Mouse (Mus musculus) cerebellum, adult 9-10 months (tissue): Measurements from ENCODE around the gene Cbx3.

ENCODE experiments used
- DNase-seq: peaks from one replicate; pipeline ENCODE4 v3.0.0; 2022

The Cbx3 gene

DNA sequence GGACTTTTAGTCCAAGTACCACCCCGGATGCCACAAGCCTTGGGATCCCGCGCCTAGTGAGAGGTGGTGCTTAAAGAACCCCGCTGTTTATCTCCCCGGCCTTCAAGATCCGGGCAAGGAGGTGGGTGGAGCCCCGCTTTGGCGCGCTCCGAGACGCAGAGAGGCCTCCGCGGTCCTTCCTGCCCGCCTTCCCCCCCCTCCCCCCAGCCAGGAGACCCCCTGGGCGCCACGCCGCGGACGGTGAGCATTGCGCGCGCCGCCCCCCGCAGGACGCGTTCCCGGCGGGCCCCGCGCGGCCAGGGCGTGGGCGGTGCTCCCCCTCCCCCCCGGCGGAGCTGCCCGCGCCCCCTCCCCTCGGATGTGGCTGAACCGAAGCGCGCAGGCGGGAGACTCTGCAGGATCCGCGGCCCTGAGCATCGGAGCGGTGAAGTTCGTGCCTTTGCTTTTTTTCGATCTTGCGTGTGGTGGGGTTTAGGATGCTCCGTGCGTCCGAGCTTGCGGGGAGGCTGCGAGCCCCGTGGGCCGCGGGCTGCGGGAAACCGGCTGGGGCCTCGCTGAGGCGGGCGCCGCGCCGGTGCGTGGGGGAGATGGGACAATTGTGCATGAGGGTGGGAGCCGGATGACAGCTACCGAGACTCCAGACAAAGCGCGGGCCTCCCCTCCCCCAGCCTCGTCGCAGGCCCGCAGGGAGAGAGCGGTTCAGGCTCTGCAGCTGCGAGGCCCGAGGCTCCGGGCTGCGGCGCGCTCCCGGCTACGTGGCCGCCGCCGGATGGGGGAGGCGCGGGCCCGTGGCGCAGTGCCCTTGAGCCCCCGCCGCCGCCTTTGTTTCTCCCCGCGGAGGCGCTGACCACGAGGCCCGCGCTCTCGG lies at the start of gene Cbx3:
Cbx3 (plus strand) TSS at position 50 of the 868 bp plus-strand sequence.
- peak; percentile 83 for DNase-seq

DNA sequence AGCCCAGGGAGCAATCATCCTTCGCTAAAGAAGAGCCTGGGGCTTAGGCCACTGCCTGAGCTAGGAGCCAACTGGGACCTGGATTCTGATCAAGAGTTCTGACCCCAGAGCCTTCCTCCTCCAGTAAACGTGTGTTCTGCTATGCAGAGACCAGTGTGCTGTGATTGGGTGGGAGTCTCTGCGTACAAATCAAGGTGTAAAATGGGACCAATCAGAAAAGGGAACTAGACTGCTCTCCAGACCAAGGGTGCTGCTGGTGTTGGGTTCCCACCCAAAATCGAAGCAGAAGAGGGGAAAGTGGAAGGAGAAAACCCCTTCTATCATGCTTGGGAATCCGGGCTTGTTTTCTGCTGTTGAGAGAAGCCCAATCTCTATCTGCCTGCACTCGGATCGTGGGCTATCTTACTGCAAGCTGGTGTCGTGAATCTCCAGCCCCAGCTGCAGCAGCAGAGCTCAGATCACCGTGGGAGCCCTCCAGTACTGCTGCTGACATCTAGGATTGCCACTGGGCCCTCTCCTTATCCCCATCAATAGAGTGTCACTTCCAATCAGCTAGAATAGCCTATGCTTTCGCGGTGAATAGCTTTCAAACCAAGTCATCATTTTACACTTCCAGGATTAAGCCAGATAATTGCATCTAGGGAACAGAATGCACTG lies 46.6 kb upstream of the Cbx3 start:
- no peak for DNase-seq

DNA sequence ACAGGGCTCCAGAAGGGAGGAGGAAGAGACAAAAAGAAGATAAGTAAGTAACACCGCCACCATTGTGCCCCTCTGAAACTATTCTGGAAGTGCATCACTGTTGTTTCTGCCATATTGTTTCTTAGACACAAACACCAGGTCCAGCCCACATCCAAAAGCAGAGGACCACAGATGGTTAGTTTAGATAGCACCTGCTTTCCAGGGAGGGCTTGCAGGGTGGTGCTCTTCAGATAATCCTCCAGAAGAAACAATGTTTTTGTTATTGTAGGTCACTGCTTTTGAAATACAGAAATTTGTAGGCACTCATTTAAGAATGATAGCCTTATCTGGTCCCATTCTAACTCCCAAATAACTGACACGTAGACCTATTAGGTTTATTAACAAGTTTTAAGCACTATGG lies 45.6 kb upstream of the Cbx3 start:
- no peak for DNase-seq

DNA sequence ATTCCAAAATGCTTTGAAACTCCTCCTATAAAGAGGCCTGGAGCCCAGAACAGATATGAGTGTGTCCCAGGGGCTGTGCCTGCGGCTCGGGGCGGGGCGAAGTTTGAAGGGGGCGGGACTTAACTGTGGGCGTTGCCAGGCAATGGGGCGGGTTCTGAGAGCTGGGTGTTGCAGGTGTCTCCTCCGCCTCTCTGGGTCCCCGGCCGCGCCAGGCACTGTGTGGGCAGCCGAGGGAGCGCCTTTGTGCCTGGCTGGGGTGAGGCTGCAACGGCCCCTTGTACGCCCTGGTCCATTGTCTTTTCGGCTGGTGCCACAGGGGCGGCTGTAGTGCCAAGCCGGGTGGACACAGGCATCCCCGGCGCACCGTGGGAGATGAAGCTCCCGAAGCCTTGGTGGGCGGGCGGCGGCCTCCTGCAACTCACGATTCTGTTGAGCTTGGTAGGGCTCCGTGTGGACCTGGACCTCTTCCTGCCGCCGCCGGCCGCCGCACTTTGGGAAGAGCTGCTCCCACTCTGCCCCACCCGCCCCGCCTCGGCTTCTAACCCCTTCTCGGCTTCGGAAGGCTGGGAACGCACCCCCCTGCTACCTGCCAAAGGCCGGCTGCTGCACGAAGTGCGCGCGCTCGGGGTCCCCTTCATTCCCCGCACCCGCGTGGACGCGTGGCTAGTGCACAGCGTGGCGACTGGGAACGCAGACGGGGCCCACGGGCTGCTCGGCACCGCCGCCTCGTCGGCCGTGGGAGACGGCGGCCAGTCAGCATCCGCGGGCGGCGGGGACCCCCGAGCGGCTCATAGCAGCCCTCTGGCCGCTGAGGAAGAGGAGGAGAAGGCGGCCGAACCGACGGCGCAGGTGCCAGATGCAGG lies 37.4 kb upstream of the Cbx3 start, which contains the start of gene Nfe2l3:
Nfe2l3 (plus strand) TSS at position 136 of the 863 bp plus-strand sequence.
- DNase-seq: no peak

DNA sequence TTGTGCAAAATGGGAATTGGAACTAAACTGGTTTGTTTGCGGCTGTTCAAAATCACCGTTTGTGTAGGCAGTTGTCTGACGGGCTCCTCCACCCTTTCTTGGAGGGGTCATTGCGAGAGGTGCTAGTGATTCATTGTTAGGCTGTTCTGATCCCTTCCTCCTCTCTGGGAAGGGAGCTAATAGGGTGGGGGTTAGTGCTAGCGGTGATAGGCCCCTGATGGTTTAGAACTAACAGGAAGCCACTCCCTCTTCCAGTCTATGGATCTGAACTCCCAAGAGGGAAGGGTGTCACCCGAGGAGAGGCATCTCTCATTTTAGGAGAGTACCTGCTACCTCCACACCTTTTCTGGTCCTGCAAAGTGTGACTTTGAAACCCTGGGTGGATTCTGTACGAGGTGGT lies 35.9 kb upstream of the Cbx3 start:
- DNase-seq: no peak

DNA sequence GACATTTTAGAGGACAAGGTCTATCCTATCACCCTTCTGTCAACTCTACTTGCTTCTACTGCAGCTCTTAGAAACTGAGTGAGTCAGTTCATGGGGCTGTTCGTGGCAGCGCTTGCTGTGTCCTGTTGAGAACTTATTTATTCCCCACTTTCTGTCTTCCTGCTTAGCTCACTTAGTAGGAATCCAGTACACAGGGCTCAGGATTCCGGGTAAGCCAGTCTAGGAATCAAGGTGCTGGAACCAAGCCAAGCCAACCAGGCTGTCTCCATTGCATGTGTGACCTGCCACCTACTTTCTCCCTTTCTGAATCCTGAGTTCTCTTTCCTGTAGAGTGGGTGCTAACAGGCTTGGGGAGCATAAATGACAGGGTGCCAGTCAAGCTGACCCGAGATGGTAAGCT lies 32.5 kb upstream of the Cbx3 start:
- no peak for DNase-seq

DNA sequence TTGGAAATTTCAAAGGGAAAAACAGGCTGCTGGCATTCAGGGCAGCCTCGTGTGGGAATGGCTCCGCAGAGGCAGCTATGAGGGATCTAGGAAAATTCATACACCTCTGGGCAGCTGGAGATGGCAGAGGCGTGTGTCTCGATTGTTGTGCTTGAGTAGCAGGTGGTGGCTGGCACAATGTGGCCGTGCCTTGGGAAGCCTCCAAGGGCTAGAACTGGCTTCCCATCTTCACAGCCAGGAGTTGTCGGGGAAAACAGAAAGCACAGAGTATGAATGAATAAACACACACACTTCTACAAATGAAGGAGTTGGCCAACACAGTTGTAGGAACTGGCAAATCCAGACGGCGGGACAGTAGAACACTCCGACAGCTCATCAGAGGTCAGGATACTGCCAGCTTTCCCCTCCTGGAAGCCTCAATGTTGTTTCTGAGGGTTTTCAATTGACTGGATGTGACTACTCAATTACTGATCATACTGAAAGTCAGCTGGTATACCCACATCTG lies 31.3 kb upstream of the Cbx3 start:
- no peak for DNase-seq

DNA sequence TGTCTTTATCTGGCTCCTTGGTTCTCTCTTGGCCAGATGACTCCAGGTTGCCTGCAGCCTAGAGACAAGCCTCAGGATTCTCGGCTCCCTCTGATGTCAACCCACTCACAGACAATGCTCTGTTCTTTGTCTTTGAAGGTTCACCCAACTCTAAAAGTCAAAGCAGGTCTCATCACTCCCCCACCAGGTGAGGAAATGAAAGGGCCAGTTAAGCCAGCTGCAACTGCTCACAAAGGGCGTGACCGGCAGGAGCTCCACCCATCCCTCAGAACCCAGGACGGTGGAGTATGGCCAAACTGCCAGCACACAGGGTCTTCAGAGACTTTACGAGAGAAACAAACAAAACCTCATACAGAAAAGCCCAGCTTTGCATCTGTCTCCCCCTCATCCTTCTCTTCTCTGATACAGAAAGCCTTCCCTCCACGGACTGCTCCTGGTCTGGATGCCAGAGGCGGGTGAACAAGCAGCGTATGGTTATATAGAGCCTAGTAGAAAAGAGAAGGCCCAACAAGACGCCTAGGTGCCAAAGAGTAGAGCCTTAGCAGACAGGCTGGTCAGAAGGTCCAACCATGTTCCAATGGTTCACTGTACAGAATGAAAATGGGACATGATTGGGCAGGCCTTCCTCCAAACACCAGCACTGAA lies 27.8 kb upstream of the Cbx3 start:
- DNase-seq: no peak

DNA sequence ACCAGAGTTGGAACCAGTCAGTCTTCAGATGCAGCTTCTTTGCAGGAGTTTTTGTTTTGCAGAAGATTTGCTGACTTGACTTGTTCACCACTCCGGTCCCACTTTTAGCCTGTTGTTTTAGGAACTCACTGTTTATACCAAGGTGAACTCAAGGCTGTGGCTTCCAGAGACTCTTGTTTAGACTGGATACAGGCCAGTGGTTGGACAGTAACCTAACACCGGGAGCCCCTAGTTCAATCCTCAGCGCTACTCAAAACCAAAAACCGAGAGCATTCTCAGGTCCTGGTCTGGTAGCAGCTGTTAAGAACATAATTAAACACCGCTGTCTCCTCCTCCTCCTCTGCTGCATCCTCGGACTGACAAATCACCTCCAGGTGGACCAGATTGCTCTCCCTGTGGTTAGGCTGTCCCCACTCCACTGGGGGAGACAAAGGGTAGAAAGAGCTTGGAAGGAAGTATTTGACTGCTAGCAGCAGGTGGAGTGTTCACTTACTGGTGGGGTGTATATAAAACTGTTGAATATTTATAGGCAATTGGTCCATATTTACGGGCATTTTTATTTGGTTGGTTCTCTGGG lies 17.1 kb upstream of the Cbx3 start:
- no peak for DNase-seq

DNA sequence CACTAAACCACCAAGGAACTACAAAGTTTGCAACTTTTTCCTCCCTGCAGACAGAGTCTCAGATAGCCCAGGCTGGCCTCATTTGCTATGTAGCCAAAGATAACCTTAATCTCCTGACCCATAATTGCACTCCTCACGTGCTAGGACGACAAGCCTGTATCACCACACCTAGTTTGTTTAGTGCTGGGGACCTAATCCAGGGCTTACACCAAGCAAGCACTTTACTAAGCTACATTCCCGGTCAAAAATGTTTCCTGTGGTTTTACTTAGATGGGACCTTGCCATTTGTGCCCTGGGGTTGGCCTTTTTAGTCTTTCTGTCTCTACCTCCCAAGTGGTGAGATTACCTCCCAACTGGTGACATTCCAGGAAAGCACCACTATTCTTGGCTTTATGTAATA lies 15.2 kb upstream of the Cbx3 start:
- no peak for DNase-seq

DNA sequence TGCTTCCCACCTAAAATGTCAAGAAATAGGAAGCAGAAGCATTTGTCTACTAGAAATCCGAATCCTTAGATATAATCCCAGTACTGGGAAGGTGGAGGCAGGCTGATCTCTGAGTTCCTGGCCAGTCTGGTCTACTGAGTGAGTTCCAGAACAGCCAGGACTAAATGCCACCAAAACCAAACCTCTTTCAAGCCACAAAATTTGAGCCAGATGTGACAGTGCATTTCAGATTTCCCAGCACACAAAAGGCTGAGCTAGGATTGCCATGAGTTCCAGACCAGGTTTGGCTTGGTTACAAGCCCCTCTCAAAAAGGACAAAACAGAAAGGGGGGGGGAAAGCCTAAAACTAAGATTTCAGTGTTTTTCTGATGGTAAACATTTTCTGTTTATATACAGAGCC lies 14.0 kb upstream of the Cbx3 start:
- DNase-seq: no peak

DNA sequence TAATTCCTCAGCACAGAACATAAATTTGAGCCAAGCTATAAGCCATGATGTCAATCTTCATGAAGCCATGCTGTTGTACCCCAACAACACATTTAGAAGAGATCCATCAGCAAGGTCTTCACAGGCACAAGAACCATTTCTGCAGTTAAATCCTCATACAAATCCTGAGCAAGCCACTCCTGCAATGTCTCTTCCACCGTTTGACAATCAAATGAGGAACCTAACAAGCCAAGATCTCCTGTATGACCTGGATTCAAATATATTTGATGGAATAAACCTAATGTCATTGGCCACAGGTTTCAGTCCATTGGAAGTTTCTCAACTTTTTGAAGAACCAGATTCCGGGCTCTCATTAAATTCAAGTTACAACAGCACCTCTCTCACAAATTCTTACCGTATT lies 12.9 kb upstream of the Cbx3 start:
- no peak for DNase-seq

DNA sequence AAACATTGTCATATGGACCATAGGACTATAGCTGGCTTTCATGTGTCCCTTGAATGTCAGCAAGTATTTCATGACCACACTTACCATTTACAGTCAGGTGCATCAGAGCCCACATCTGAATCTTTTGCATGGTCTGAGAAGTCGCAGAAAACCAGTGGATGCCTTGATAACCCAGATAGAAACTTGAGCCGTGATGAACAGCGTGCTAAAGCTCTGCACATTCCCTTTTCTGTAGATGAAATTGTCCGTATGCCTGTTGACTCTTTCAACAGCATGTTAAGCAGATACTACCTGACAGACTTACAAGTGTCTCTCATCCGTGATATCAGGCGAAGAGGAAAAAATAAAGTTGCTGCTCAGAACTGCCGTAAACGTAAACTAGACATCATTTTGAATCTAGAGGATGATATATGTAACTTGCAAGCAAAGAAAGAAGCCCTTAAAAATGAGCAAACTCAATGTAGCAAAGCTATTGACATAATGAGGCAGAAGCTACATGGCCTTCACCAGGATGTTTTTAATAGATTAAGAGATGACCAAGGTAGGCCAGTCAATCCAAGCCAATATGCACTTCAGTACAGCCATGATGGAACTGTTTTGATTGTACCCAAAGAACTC lies 12.3 kb upstream of the Cbx3 start:
- DNase-seq: no peak

DNA sequence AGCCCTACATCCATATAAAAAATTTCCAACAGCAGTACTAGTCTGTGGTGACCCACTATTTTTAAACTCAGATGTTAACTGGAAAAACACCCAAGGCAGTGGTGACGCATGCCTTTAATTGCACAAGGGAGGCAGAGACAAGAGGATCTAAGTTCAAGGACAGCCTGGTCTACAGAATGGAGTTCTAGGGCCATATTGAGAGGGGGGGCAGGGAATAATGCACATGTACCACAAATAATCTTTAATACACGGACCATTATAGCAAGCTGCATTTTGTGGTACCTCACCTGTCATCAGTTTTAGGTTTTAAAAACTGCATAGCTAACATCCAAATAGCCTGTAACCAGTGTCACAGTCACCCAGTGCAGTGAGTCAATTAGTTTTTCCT lies 11.2 kb upstream of the Cbx3 start:
- no peak for DNase-seq

DNA sequence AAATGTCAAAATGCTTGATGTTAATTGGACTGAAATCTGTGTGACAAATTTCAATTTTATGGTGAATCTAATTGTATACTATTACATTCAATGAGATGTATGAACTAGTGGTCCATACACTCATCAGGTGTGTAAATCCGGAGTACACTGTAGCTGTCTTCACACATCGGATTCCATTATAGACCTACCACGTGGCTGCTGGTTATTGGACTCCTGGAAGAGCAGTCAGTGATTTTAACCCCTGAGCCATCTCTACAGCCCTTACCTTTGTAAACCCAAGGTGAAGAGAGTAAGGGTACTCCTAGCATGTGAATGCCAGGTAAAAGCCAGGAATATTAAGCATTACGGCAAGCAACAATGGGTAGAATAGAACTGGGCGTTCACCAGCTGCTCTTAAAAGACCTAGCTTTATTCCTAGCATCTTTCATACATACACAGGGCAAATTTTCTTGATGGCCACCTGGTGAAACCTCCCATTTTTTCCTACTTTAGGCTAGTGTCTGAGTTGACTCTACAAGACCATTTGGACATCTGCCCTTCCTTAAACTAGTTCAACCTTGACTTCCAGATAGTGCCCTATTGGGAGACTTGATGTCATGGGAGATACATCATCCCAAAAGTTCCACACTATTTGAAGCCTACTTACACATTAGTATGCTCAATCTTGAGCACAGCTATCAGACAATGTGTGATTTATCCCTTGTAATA lies 10.7 kb upstream of the Cbx3 start:
- no peak for DNase-seq

DNA sequence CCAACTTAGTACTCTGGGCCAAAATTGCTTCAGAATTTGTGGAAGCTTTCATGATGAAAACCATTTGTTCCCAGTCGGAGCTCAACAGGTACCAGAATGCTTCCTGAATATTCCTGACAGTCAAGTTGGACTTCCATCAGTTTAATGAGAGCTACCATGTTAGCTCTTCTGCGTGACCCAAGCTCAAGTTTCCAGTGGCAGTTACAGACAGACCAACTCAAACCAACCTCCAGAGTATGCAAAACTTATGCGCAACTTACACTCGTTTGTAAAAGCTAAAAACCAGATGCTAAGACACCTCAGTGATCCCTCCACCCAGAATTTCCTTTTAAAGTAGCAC lies 10.2 kb upstream of the Cbx3 start:
- no peak for DNase-seq

DNA sequence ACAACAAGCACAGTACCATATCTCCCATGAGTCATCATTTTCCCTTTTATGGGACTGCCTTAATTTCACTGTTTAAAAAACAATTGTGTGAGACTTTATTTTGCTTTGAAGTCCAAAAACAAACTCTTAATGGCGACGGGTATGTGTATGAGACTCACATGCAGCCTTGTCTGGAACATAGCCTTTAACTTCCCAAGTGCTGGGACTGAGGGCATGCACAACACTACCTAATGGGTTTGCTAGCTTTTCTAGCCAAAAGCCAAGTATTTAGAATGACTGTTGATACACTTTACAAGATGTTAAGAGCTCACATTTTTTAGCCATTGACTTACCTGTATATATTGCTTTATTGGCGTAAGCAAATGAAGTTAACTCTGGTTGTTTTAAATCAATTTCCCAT lies 9.8 kb upstream of the Cbx3 start:
- DNase-seq: no peak

DNA sequence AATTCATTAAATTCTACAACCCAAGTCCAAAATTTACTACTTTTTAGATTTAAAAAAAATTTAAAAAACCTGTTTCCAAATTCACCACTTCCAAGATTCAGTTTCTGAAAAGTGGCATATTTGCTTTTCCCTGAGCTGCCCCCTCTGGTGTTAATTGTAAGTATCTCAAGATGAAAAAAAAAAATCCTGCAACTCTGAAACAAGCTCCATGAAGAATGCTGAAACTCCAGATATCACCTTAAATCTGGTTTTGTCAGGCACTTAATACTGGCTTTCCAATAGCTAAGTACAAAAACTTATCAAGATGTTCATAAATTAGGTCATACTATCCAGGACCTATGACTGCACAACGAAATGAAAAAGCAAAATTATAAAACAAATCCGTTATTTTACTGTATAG lies 2.5 kb upstream of the Cbx3 start:
- peak; percentile 37 for DNase-seq

DNA sequence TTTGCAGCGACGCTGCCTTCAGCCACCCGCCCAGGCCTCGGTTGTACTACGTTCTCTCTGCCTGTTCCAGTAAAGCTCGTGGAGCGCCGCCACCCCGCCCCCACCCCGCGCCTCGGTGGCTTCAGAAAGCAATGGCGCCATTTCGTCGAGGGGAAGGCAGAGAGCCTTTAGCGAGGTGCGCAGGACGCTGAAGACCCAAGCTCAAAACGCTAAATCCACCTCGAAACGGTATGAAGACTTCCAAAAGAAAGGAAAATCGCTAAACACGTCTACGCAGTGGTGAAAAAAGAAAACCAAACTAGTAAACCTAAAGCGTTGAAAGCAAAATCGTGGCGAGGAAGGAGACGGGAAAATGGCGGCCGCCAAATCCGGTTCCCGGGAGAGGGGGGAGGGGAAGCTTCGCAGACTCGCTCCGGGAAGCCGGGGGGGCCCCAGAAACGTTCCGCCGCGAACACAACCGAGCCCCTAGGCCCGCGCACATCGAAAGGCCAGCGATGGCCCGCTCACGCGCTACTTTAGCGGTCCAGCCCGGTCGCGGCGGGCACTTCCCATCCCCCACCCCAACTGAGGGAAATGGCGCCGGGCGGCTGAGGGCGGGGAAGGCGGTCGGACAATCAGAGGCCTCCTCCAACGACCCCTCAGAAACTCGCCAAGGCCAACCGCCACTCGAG lies 1.1 kb upstream of the Cbx3 start:
- DNase-seq: peak; percentile 81

DNA sequence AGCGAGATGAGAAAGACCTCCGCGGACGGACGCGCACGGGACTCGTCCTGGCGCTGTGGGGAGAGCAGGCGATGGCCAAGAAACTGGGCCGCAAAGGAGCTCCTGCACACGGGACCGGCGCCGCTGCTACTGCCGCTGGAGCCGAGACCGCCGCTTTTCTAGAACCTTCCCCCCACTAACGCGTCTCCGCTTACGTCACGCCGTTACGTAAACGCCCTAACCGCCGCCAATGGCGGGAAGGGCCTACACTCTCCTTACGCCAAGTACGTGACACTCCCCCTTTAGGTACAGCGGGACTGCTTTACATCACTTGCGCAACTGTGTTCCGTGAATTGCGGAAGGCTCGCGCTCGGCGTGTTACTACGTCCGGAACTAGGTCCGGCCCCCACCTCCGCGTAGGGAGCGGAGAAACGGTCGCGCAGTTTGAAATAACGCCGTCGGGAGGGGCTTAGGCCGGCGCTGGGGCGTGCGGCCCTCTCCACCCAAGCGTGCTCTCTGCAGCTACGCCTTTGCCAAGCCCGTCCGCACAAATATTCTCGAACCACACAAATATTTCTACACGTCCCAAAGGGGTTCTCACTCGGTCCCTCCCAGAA lies 347 bp upstream of the Cbx3 start, which contains the start of gene Hnrnpa2b1:
Hnrnpa2b1 (minus strand) TSS at position 180 of the 596 bp plus-strand sequence.
- peak; percentile 99 for DNase-seq
